Mouse (Mus musculus): ENCODE data around the gene Ifih1.

Ifih1 gene

DNA sequence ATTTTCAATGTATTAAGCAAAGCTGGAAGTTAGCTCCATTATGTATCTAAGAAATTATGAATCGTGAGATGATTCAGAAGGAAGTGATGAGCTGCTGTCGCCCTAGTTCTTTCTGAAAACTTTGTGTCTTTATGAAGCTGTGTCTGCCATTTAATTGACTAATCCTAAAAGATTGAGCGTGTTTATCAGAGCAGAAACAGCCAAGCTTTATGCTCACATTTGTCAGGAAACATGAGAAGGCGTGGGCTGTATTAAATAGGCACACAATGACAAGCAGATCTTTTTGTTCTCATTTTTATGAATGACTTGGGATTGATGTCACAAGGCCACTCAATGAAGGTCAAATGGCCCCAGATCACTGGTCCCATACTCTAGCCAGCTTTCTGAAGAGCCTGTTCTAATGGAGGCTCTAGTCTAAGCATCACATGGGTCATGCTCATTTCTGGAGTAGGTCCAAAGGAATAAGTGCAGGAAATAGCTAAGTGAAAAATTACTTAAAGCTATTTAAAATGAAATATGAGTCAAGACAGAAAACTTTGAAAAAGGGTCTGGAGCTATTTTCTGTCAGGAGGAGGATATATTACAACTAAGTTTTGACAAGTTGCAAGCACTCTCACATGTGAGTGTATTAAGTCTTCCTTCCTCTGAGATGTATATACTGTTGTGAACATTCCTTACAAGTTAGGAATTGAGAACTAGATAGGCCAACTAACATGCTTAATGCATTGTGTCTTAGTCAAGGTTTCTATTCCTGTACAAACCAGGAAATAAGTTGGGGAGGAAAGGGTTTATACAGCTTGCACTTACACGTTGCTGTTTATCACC is 83.2 kb downstream of the Ifih1 start:
- no peak for DNase-seq (ENCODE audit: inconsistent age in 2 of 2, low spot score in 1 of 2)

DNA sequence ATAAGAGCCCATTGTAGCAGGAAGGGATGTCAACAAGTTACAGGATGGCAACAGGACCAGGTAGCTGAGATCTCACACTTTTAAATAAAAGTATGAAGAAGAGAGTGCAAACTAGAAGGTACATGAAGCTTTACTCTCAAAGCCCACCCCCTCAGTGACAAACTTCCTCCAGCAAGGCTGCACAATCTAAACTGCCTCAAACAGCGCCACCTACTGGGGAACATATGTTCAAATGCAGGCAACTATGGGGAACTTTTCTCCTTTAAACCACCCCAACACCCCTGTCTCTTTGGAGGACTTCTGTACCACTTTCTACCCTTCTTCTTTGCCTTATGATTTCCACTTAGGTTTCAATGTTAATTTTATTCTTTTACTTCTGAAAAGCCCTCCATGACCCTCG is 88.6 kb downstream of the Ifih1 start:
- no peak for DNase-seq (ENCODE audit: inconsistent age in 2 of 2, low spot score in 1 of 2)

DNA sequence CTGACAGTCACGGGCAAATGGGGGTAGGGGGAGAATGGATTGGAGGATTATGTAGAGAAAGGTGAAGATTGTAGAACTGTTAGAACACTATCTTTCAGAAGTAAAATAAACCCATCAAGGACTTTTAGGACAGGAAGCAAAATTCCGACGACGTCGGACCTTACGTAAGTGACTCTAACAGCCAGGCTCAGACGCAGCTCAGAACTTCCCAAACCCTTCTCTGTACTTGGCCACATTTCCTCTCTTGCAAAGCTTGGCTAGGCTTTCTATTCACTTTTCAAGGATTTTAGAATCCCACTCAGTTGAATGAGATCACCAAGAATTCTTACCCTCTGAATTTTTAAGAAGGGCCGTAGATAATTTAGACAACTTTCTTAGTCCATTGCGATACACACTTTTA is 89.7 kb downstream of the Ifih1 start:
- no peak for DNase-seq (ENCODE audit: inconsistent age in 2 of 2, low spot score in 1 of 2)

DNA sequence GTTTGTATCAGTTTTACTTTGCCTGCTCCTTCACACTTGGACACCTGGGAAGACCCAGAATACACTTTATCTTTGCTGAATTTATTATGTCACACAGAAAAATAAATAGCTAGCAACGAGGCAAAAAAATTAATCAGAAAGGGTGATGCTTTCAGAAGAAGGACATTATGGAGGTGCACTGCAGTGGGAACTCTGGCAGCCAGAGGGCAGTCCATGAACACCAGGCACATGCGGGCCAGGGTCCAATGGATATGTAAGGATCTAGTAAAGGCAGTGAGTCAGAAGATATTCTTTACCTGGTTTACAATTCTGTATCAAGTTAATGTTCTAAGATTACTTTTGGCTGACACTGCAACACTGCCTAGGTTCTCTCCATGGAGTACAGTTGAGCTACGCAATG is 96.4 kb downstream of the Ifih1 start:
- DNase-seq (ENCODE audit: inconsistent age in 2 of 2, low spot score in 1 of 2), result peak in 1 of 2 experiments; percentile 20

DNA sequence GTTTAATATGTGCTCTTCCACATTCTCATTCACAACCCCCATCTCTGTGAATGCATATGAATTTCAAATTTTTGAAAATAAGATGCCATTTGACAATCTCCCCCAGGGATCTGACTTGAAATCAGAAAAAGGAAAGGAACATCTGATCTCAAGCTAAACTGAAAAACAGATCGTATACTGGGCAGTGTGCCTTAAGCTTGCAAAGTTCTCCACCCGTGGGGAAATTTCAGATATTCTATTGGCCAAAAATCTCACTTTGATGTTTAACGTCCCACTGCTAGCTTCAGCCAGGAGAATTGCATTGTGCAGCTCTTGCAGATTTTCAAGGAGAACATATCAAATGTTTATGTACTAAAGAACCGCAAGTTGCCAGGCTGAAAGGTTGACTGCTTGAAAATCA is 96.9 kb downstream of the Ifih1 start:
- no peak for DNase-seq (ENCODE audit: inconsistent age in 2 of 2, low spot score in 1 of 2)

DNA sequence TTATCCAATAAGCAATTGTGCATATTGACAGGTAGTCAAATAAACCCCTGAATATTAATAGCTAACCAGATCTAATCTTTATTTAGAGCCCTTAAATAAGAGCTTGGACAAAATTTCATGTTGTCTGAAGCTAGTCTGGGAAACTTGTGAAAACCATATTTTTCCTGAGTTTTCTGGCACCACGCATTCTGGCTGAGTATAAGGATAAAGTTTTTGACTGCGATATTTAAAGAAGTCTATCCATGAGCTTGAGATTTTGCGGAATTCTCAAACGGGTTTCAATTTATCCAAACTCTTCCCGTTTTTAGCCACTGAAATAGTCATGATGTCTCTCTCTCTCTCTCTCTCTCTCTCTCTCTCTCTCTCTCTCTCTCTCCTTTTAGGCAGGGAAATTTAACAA is 98.0 kb downstream of the Ifih1 start:
- no peak for DNase-seq (ENCODE audit: inconsistent age in 2 of 2, low spot score in 1 of 2)
